Mouse (Mus musculus) brain, adult 10 weeks (tissue): ENCODE results near the gene Gm42417. TPM values are rescaled to one million over a fixed set of nuclear protein-coding genes. Genes with fewer than 3 reads are reported as not detected.

ENCODE experiments used
- polyA plus RNA-seq: library from polyadenylated mRNA; stranded (reverse); fragments of 350-450 nt; fragmentation: Illumina TruSeq; extraction: RNeasy Lipid Tissue Mini Kit (QIAGEN cat#74804); gene quantifications from one replicate; pipeline ENCODE4 v1.2.3, GENCODE M21; 2015; ENCODE audit warnings: low read depth, low replicate concordance

The Gm42417 gene
- polyA plus RNA-seq = not detected

DNA sequence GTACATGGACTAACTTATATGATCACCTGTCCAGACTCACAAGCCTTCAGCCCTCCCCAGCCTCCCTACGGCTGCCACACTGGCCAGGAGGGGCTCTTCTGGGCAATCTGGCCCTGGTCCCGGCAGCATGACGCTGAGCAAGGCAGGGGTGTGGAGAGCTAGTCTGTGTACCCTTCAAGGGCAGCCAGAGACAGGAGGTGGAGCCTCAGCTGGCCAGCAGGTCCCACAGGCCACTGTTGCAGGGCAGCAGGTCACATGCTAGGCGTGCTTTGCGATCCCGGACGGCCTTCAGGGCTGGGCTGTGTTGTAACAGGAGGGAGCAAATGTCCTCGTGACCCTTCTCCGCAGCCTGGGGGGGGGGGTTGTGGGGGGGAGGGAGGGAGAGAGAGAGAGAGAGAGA lies at the start of gene Gm42417:
Gene Gm42417 (minus strand): TSS at position 244 of the 400 bp plus-strand sequence.

DNA sequence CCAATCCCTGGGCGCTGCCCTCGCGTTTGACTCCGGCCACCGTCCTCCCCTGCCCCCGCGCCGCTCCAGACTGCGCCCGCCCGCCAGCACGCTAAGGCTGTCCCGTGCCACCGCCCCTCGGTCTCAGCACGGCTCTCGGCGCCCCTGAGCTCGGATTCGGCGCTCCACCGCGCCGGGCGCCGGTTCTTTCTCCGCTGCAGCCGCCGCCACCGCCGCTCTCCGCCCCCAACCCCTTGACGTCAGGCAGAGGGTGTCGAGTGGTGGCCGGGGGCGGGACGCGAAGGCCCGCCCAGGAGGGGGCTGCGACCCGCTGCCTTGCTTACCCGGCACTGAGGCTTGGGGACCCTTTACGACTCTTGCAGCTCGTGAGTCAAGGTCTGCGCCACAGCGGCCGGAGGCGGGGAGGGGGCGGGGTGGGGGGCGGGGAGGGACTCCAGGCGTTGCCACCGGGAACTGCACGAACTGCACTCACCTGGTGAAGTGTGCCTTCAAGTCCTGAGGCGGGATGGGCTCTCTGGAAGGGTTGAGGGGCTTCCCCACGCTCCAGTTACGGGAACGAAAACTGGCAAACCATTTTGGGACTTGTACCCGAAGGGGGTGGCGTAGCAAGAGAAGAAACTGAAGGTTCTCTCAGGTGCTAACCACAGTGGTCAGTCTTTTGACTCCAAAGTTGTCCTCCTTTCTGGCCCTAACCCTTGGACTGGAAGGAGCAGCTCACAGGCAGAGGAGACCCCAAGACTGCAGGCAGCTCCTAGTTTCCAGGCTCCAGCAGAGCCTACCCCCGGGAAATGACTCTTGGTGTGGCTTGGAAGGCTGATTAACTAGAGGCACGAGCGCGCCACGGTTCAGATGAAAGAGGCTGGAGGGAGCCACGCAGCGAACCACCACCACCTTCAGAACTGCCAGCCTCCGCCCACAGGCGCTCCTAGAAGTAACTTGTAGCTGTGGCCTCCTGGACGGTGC lies 19.1 kb upstream of the Gm42417 start, which contains the start of gene Sema4c:
Gene Sema4c (minus strand): TSS at position 319 of the 963 bp plus-strand sequence.

DNA sequence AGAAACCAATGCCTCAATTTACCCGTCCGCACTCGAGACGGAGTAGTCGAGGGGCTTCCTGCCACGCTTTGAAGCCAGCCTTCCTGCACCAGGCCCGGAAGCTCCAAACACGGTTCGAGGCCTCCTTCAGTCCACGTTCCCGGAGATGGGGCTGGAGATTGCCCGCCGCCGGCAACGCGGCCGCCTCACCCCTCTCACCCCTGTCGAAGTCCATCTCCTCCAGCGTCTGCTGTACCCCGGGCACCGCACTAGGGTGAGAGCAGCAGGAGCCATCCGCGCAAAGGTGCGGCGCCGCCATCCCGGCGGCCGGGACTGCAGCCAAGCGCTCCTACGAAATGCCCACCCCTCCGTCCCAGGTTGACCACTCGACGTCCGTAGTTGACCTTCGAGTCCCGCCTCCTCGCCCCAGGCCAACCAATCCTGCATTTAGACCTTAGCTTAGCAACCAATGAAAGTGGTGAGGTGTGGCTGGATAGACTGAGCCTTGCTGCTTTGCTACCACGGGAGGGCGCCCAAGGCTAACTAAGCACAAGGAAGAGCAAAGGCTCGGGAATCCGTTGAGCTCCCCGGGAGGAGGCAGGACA lies 7.8 kb upstream of the Gm42417 start, which contains the start of gene Ankrd39:
Gene Ankrd39 (minus strand): TSS at position 558 of the 584 bp plus-strand sequence.

DNA sequence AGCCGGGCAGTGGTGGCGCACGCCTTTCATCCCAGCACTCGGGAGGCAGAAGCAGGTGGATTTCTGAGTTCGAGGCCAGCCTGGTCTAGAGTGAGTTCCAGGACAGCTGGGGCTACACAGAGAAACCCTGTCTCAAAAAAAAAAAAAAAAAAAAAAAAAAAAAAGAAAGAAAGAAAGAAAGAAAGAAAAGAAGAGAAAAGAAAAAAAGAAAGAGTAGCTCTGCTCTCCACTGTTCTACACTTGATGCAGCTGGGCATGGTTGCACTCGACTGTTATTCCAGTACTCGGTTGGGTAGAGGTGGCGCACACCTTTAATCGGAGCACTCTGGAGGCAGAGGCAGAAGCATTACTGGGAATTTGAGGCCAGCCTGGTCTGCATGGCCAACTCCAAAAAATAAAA lies 2.4 kb downstream of the Gm42417 start, which contains the start of gene Ankrd23:
Gene Ankrd23 (minus strand): TSS at position 101 of the 400 bp plus-strand sequence.

DNA sequence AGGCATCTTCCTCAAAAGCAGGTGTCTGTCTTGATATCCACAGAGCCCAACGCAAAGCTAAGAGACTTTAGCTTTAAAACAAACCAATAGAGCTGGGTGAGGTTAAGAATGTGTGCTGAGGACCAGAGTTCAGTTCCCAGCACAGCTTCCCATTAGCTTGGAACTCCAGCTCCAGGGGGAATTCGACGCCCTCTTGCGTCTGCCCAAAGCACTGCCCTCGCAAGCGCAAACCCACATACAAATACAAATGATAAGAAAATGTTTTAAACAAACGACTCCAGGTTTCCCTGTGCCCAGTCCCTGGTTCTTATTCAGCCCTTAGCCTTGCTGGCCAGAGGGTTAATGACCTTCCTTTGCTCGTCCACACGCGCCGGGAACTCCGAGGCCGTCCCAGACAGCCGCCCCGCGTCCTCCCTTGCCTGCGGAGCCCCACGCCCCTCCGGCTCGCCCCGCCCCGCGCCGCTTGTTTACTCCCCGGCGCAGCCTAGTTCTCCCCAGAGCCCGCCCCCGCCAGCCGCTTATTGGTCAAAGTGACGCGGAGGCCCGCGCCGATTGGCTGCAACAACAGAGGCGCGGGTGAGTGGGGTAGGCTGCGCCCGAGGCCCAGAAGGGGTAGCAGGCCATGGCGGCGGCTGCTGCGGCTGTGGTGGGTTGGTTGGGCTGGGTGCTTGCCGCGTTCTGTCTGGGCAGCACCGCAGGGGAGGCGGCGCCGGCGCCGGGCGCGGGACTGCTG lies 27.8 kb downstream of the Gm42417 start, which contains the start of gene Cnnm3:
Gene Cnnm3 (plus strand): TSS at position 579 of the 733 bp plus-strand sequence.

Other genes starting within 250 kb of the Gm42417 start
- 10.4 TPM for gene Arid5a, start 231.7 kb downstream of the Gm42417 start, polyA plus RNA-seq
- 52.7 TPM for gene Kansl3, start 170.2 kb downstream of the Gm42417 start, polyA plus RNA-seq
- gene Fer1l5, start 167.1 kb downstream of the Gm42417 start, polyA plus RNA-seq = not detected
- gene Lman2l, start 94.2 kb downstream of the Gm42417 start, polyA plus RNA-seq = 31.0 TPM
- 5.3 TPM for gene Cnnm4, start 67.8 kb downstream of the Gm42417 start, polyA plus RNA-seq
- 14.0 TPM for gene Cnnm3, start 27.6 kb downstream of the Gm42417 start, polyA plus RNA-seq
- 6.4 TPM for gene Ankrd23, start 2.5 kb downstream of the Gm42417 start, polyA plus RNA-seq
- 12.0 TPM for gene Ankrd39, start 8.0 kb upstream of the Gm42417 start, polyA plus RNA-seq
- gene Sema4c, start 18.9 kb upstream of the Gm42417 start, polyA plus RNA-seq = 8.6 TPM
- gene Fam178b, start 143.8 kb upstream of the Gm42417 start, polyA plus RNA-seq = 1.7 TPM
- 1,011 TPM for gene Cox5b, start 152.0 kb upstream of the Gm42417 start, polyA plus RNA-seq
- not detected for gene 4933424G06Rik, start 170.7 kb upstream of the Gm42417 start, polyA plus RNA-seq
- gene Actr1b, start 175.0 kb upstream of the Gm42417 start, polyA plus RNA-seq = 276 TPM
- 2.6 TPM for gene Zap70, start 222.4 kb upstream of the Gm42417 start, polyA plus RNA-seq